Mouse (Mus musculus) gonadal fat pad, adult 2 months (tissue): Measurements from ENCODE around the gene Ddah1. TPM values are rescaled to one million over a fixed set of nuclear protein-coding genes. Genes with fewer than 3 reads are reported as not detected.

Experiments
- DNase-seq: peaks from one replicate; pipeline ENCODE4 v3.0.0-alpha.2; 2012; ENCODE audit warnings: low read depth
- polyA plus RNA-seq: library from polyadenylated mRNA; depleted of rRNA; stranded (reverse); fragments of >200 nt; gene quantifications from 2 replicates; pipeline ENCODE4 v1.2.3, GENCODE M21; 2012

The Ddah1 gene
- polyA plus RNA-seq, 1 experiment, result 13.3 TPM

- DNase-seq, result no peak
Measured at GRCm38 (mm10) chr3:145764416-145764815, 5.9 kb downstream of the Ddah1 start.

- no peak for DNase-seq
Measured at GRCm38 (mm10) chr3:145768439-145768838, 10.0 kb downstream of the Ddah1 start.

- DNase-seq, result no peak
Measured at GRCm38 (mm10) chr3:145773384-145773783, 14.9 kb downstream of the Ddah1 start.

- no peak for DNase-seq
Measured at GRCm38 (mm10) chr3:145774336-145774735, 15.9 kb downstream of the Ddah1 start.

GRCm38 (mm10) chr3:145775236-145775635 is 16.8 kb downstream of the Ddah1 start:
- no peak for DNase-seq

GRCm38 (mm10) chr3:145775862-145776261 is 17.4 kb downstream of the Ddah1 start:
- no peak for DNase-seq

GRCm38 (mm10) chr3:145777006-145777405 is 18.5 kb downstream of the Ddah1 start:
- DNase-seq, result no peak

- no peak for DNase-seq
Measured at GRCm38 (mm10) chr3:145778406-145778922, 20.0 kb downstream of the Ddah1 start.

- DNase-seq, result no peak
Measured at GRCm38 (mm10) chr3:145779279-145779973, 21.0 kb downstream of the Ddah1 start.

GRCm38 (mm10) chr3:145780784-145781442 is 22.4 kb downstream of the Ddah1 start:
- DNase-seq, result no peak

GRCm38 (mm10) chr3:145785244-145785643 is 26.8 kb downstream of the Ddah1 start:
- DNase-seq, result no peak

- no peak for DNase-seq
Measured at GRCm38 (mm10) chr3:145787303-145787702, 28.8 kb downstream of the Ddah1 start.

- no peak for DNase-seq
Measured at GRCm38 (mm10) chr3:145789114-145789513, 30.6 kb downstream of the Ddah1 start.

GRCm38 (mm10) chr3:145790233-145790632 is 31.8 kb downstream of the Ddah1 start:
- DNase-seq, result no peak

- DNase-seq, result no peak
Measured at GRCm38 (mm10) chr3:145790709-145791108, 32.2 kb downstream of the Ddah1 start.

- DNase-seq, result no peak
Measured at GRCm38 (mm10) chr3:145794355-145794754, 35.9 kb downstream of the Ddah1 start.

- DNase-seq, result no peak
Measured at GRCm38 (mm10) chr3:145795896-145796295, 37.4 kb downstream of the Ddah1 start.

GRCm38 (mm10) chr3:145798042-145798441 is 39.6 kb downstream of the Ddah1 start:
- DNase-seq, result no peak

- DNase-seq, result no peak
Measured at GRCm38 (mm10) chr3:145798751-145799188, 40.3 kb downstream of the Ddah1 start.

GRCm38 (mm10) chr3:145799365-145799764 is 40.9 kb downstream of the Ddah1 start:
- DNase-seq, result no peak

GRCm38 (mm10) chr3:145802106-145802505 is 43.6 kb downstream of the Ddah1 start:
- DNase-seq, result no peak

- no peak for DNase-seq
Measured at GRCm38 (mm10) chr3:145805848-145806247, 47.4 kb downstream of the Ddah1 start.

- no peak for DNase-seq
Measured at GRCm38 (mm10) chr3:145806502-145806901, 48.0 kb downstream of the Ddah1 start.
